Mouse (Mus musculus): Measurements from ENCODE around the gene Sec23b.

Sec23b gene

GRCm38 (mm10) chr2:144601576-144601975 is 45.5 kb downstream of the Sec23b start:
- DNase-seq (ENCODE audit: low spot score in 2 of 2) = no peak

GRCm38 (mm10) chr2:144613956-144614355 is 57.9 kb downstream of the Sec23b start:
- no peak for DNase-seq (ENCODE audit: low spot score in 2 of 2)

DNA sequence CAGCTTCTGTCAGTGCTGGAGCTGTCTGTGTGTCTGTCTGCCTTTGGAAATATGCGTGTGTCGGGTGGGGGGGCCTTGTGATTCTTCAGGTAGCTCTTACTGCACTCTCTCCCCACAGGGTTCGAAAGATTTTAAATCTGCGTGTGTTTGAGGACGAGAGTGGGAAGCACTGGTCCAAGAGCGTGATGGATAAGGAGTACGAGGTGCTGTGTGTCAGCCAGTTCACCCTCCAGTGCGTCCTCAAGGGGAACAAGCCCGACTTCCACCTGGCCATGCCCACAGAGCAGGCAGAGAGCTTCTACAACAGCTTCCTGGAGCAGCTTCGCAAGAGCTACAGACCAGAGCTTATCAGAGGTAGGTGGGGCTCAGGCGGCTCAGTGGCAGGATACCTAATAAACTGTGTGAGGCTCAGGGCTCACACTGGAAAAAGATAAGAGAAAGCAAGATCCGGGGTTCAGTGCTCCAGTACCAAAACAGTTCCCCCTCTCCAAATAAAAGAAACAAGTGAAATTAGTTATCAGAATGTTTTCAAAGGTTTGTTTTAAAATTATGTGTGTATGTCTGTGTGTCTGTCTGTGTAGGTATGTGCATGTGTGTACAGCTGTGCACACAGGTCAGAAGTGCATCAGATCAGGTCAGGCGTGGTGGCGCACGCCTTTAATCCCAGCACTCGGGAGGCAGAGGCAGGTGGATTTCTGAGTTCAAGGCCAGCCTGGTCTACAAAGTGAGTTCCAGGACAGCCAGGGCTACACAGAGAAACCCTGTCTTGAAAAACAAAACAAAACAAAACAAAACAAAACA is 61.2 kb downstream of the Sec23b start:
- no peak for DNase-seq (ENCODE audit: low spot score in 2 of 2)

- no peak for DNase-seq (ENCODE audit: low spot score in 2 of 2)
Observed at GRCm38 (mm10) chr2:144621491-144621890, 65.5 kb downstream of the Sec23b start.

DNA sequence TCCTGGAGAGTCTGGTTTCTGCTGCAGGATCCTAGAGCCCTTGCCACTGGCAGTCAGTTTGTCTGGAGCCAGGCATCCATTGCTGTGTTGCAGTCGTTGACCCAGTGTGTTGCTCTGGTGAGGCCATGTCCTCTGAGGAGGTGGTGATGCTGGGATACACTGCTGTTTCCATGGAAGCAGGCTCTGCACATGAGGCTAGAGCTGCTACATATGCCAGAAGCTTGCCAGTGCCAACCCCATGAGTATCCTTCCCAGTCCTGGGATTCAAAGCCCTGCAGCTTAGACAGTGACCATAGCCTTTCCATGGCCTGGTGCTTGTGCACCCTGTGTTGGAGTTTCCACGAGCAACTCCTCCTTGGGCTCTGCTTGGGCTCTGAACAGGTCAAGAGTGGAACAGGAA is 77.5 kb downstream of the Sec23b start:
- DNase-seq (ENCODE audit: low spot score in 2 of 2) = no peak

- no peak for DNase-seq (ENCODE audit: low spot score in 2 of 2)
Observed at GRCm38 (mm10) chr2:144634231-144634630, 78.2 kb downstream of the Sec23b start.

DNA sequence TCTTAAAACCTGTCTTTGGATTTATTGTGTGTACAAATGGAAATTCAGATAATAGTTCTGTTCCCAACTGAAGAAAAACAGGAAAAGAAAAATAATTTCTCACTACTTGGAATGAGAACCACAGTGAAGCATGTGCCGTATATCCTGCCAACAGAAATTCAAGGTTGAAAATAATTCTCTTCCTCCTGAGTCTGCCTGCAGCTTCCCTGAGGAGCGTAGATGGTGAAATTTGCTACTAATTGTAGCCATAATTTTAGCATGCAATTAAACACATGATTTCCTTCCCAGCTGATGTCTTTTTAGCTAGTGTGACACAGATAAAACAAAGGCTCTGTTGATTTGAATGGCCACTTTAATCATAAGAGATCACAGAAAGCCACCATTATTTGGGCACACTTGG is 78.7 kb downstream of the Sec23b start:
- DNase-seq (ENCODE audit: low spot score in 2 of 2) = no peak

DNA sequence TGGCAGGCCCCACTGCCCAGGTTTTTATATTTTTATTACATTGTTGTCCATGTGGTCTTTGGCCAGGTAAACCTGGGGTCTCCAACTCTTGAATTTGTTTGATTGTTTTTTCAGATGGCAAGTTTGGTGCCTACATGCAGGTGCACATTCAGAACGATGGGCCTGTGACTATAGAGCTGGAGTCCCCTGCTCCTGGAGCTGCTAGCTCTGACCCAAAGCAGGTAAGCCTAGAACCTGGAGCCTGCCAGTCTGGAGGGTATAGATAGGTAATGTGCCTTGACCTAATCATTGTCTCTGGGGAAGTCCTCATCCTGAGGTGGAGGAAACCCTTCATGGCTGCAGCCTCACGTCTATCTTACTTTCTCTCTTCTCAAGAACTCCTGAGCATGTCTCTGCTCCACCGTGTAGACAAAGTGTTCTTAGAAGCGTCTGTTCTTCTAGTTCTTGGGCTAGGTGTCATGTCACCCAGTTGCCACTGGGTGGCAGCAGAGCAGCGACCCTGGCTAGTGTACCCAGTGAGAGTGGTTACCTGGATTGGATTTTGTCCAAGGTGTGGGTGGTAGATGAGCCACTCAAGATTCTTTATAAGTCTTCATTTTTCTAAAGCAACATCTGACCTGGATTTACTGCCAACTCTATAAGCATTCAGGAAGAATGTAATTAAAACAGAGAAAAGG is 79.8 kb downstream of the Sec23b start:
- DNase-seq (ENCODE audit: low spot score in 2 of 2) = peak; percentile 11 to 27

DNA sequence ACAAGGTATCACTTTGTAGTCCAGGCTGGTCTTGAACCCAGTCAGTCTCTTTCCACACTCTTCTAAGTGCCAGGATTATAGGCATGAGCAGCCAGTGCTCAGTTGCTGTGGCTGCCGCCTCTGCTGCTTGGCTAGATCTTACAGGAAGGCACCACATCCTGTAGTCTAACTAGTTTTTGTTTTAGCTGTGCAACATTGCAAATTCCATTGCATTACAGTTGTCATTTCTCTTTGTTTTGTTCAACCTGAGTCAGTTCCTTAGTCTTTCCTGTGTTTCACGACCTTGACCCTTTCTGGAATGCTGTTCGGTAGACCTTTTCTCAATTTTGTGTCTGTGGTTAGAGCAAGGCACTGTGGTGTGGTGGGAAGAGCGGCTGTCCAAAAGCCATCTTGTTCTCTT is 81.2 kb downstream of the Sec23b start:
- no peak for DNase-seq (ENCODE audit: low spot score in 2 of 2)

GRCm38 (mm10) chr2:144637671-144638395 is 81.8 kb downstream of the Sec23b start:
- DNase-seq (ENCODE audit: low spot score in 2 of 2) = no peak

GRCm38 (mm10) chr2:144638719-144639118 is 82.7 kb downstream of the Sec23b start:
- no peak for DNase-seq (ENCODE audit: low spot score in 2 of 2)

- DNase-seq (ENCODE audit: low spot score in 2 of 2) = no peak
Observed at GRCm38 (mm10) chr2:144640101-144640500, 84.1 kb downstream of the Sec23b start.
